Mouse (Mus musculus): Measurements from ENCODE around the gene Gm49405. TPM values are rescaled to one million over a fixed set of nuclear protein-coding genes. Genes with fewer than 3 reads are reported as not detected.

Gene Gm49405
- 2.0 TPM for polyA plus RNA-seq (2017; shearing (Covaris generic))

DNA sequence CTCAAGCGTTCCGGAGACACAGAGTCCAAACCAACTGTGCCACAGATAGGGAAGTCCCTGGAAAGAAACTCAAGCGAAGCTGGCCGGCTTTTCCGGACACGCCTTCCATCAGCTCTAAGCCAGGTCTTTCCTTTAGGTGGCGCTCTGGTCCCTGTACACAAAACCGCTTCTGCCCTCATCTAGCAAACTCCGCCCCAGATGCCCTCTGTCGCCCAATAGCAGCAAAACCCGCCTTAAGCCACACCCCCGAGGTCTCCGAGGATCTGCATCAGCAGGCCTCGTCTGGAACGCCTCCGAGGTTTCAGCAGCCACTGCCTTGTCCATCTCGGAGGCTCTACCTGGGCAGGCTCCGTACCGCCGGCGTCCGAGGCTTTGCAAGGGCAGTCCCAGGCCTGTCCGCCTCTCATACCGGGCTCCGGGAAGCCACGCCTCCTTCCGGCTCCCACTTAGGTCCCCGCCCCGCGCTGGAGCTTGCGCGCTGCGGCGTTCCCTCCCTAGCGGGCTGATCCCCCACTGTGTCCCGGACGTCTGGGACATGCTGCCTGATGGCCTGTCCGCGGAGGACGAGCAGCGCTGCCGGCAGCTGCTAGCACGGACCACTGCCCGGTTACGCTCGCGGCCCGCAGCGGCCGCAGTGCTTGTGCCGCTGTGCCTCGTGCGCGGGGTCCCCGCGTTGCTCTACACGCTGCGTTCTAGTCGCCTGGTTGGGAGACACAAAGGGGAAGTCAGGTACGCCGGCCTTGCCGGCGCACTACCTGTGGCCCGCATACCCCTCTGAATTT lies at the start of gene Gm49405, which contains the start of gene Nudt8:
Gene Gm49405 (plus strand): TSS at position 508 of the 782 bp plus-strand sequence.
Gene Nudt8 (plus strand): TSS at position 462 of the 782 bp plus-strand sequence.

DNA sequence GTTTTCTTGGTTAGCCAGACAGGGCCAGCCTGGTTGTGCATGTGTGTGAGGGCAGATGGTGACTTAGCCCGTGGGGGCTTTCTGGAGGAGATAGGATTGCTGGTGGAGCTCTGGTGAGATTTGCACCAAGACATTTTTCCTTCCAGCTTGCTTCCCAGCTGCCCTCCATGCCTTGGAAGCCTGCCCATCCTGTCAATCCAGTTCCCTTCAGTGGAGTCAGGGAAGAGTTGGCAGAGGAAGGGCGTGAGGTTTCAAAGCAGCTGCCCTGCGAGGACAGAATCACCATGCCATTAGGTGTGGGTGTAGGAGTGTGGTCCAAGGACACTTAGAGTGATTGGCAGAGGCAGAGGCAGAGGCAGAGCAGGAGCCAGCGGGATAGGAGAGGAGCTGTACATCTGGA lies 42.0 kb upstream of the Gm49405 start, which contains the start of gene Aldh3b3:
Gene Aldh3b3 (plus strand): TSS at position 176 of the 400 bp plus-strand sequence.

DNA sequence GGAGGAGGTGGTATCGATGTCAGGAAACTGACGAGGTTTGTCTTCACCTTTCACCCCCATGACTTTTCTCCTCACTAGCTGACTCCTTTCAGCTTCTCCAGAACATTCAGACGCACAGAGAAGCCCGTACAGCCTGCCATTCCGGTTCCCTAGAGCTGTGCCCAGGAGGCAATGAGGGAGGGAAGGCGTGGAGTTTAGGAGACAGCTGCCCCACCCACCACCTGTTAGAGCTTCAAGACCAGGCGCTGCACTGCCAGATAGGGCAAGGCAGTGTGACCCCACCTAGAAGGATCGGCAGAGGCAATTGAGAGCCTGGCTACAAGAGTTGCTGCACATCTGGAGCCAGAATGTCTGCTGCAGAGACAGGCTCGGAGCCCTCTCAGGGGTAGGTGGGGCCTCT lies 28.2 kb upstream of the Gm49405 start, which contains the start of gene Aldh3b2:
Gene Aldh3b2 (plus strand): TSS at position 100 of the 400 bp plus-strand sequence.

DNA sequence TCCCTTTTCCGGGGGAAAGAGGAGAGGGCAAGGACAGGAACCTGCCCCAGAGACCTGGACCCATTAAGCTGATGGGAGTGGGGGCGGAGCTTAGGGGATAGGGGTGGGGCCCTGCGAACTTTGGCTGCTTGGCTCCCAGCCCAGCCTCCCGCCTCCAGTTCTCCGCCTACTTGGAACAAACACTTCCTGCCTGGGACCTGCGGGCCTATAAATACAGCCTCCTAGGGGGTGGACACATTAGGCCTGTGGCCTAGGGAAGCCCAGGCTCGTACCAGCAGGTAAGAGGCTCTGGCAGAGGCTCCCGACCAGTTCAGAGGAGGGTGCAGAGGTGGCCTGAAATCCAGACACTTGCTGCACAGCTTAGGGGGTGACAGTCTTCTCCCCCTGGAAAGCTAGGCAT lies 14.1 kb upstream of the Gm49405 start, which contains the start of gene Acy3:
Gene Acy3 (plus strand): TSS at position 237 of the 400 bp plus-strand sequence.

DNA sequence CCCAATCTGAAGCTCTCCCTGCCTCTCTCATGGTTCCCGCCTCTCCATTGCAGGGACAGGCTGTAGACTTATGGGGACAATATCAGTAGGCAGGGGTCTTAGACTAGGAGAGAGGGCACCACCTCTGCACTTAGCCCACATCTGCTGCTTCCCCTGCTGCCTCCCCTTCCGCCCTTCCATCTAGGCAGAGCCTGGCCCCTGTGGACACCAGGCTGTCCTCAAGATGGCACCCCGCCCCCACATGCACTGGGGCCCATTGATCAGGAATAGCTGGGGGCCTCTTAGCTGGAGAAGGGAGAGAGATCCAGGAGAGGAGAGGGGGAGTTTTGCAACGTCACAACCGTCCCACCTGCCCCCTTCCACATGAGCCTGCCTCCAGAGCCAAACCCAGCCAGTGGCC lies 8.0 kb upstream of the Gm49405 start, which contains the start of gene Tbx10:
Gene Tbx10 (plus strand): TSS at position 337 of the 400 bp plus-strand sequence.

DNA sequence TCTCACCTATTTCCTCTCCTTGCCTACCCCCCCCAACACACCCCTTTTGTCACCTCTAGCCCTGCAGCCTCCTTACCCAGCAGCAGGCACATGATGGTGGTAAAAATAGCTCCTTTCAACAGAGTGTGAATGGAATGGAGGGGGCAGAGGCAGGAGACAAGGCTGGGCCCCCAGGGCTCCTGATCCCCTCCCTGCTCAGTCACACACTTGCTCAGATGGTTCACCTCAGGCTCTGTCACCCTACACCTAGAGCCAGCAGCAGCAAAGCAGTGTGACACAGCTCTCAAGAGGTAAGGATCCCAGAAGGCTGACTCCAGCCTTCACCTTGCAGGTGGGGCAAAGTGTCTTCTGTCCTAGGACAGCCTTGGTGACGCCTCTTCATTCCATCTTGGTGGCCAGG lies 2.7 kb downstream of the Gm49405 start, which contains the start of gene Doc2g:
Gene Doc2g (plus strand): TSS at position 202 of the 400 bp plus-strand sequence.

DNA sequence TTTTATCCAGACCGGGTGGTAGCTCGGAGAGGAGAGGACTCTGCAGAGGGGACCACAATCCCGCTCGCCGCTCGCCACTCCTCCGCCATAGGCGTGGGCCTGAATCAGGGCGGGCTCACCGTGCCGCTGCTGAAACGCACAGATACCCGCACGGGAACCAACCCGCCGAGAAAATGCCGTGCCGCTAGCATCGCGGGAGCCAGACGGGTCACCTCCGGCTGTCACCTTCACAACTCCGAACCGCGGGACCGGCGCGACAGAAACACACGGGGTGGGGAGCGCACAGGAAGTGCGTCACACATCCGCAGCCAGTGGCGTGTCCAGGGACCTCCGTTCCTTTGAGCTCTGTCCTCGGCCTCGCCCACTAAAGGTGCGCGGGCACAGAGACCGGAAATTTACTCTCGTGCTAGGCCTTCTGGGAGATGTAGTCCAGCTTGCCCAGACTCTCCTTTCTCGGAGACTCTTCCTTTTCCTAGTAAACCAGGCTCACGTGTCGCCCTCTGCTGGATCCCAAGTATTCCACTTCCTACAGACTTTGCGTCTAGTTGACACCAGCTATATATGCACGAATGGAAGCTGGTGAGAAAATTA lies 12.1 kb downstream of the Gm49405 start, which contains the start of gene Ndufv1:
Gene Ndufv1 (minus strand): TSS at position 375 of the 591 bp plus-strand sequence.

DNA sequence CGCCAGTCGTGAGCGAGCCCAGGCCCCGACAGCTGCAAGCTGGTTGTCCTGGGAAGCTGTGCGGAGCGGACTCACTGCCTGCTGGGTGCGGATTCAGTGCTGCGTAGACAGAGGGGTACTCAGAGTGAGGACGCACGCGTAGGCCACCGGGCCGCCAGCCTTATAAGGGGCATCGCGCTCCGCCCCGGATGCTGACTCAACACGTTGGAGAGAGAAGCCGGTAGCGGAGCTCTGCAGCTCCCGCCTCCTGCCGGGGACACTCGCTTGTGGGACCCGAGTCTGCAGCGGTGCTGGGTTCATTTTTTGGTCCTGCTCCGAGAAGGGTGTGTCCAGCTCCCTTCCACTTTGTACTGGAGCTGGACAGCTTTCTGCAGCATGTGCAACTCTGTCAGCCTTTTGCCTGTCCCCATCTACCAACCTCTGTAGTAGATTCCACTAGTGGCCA lies 37.4 kb downstream of the Gm49405 start, which contains the start of gene Gstp1:
Gene Gstp1 (minus strand): TSS at position 198 of the 445 bp plus-strand sequence.

DNA sequence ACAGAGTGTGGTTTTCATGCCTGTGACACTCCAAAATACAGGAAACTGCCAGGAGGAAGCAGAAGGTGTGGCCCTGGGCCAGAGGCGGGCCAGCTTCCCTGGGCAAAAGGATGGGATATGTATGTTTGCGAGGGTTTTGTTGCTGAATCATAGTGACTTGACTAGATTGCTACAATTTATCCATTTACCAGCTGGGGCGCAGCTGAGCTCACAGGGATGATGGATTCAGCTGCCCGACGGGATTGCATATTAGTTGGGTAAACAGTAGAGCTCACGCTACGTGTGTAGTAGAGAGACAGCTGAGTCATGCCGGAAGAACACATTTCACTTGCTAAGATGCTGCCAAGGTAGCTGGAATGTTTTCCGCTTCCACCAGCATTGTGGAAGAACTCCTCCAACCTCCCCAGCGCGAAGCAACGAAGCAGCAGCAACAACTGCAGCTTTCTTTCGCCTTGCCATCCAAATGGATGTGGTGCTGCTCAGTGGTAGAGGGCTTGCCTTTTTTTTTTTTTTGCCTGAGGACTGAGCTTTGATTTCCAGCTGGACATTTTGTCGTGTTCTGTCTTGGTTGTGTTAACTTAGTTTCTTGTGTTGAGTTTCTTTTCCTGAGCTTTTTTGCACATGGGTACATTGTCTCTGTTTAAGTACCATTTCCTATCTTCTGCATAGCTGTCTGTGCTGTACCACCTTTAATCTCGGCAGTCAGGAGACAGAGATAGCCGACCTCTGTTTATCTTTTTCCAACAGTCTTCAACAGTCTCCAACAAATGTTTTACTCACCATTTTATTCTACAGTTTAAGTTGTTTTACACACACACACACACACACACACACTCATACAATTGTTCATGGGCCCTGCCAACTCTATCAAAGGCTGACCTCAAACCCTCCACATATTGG lies 45.8 kb downstream of the Gm49405 start, which contains the start of gene Gstp2:
Gene Gstp2 (minus strand): TSS at position 58 of the 900 bp plus-strand sequence.

Other genes with a start within 250 kb of the Gm49405 start
- gene Kmt5b, start 233.2 kb upstream of the Gm49405 start, polyA plus RNA-seq (2017; shearing (Covaris generic)): 88.9 TPM
- gene Chka, start 148.9 kb upstream of the Gm49405 start, polyA plus RNA-seq (2017; shearing (Covaris generic)): 16.3 TPM
- gene Tcirg1, start 93.5 kb upstream of the Gm49405 start, polyA plus RNA-seq (2017; shearing (Covaris generic)): 74.4 TPM
- 187 TPM for gene Ndufs8, start 87.9 kb upstream of the Gm49405 start, polyA plus RNA-seq (2017; shearing (Covaris generic))
- gene Aldh3b1, start 70.8 kb upstream of the Gm49405 start, polyA plus RNA-seq (2017; shearing (Covaris generic)): 0.23 TPM
- gene Unc93b1, start 65.4 kb upstream of the Gm49405 start, polyA plus RNA-seq (2017; shearing (Covaris generic)): 37.5 TPM
- not detected for gene Aldh3b3, start 42.0 kb upstream of the Gm49405 start, polyA plus RNA-seq (2017; shearing (Covaris generic))
- not detected for gene Aldh3b2, start 28.3 kb upstream of the Gm49405 start, polyA plus RNA-seq (2017; shearing (Covaris generic))
- gene Acy3, start 14.1 kb upstream of the Gm49405 start, polyA plus RNA-seq (2017; shearing (Covaris generic)): 0.60 TPM
- gene Tbx10, start 7.9 kb upstream of the Gm49405 start, polyA plus RNA-seq (2017; shearing (Covaris generic)): not detected
- 17.6 TPM for gene Nudt8, start within 50 bp of the Gm49405 start, polyA plus RNA-seq (2017; shearing (Covaris generic))
- 3.5 TPM for gene Doc2g, start 2.7 kb downstream of the Gm49405 start, polyA plus RNA-seq (2017; shearing (Covaris generic))
- 164 TPM for gene Ndufv1, start 12.2 kb downstream of the Gm49405 start, polyA plus RNA-seq (2017; shearing (Covaris generic))
- gene Gstp1, start 37.4 kb downstream of the Gm49405 start, polyA plus RNA-seq (2017; shearing (Covaris generic)): 512 TPM
- 2.0 TPM for gene Gstp2, start 45.4 kb downstream of the Gm49405 start, polyA plus RNA-seq (2017; shearing (Covaris generic))
- 96.6 TPM for gene Gstp3, start 58.9 kb downstream of the Gm49405 start, polyA plus RNA-seq (2017; shearing (Covaris generic))
- not detected for gene Cabp2, start 81.0 kb downstream of the Gm49405 start, polyA plus RNA-seq (2017; shearing (Covaris generic))
- gene Cdk2ap2, start 96.6 kb downstream of the Gm49405 start, polyA plus RNA-seq (2017; shearing (Covaris generic)): 799 TPM
- gene Pitpnm1, start 99.4 kb downstream of the Gm49405 start, polyA plus RNA-seq (2017; shearing (Covaris generic)): 330 TPM
- gene Aip, start 125.2 kb downstream of the Gm49405 start, polyA plus RNA-seq (2017; shearing (Covaris generic)): 195 TPM
- gene Gpr152, start 139.2 kb downstream of the Gm49405 start, polyA plus RNA-seq (2017; shearing (Covaris generic)): not detected
- gene Cabp4, start 143.4 kb downstream of the Gm49405 start, polyA plus RNA-seq (2017; shearing (Covaris generic)): 0.41 TPM
- 394 TPM for gene Coro1b, start 148.0 kb downstream of the Gm49405 start, polyA plus RNA-seq (2017; shearing (Covaris generic))
- 1,480 TPM for gene Ptprcap, start 153.0 kb downstream of the Gm49405 start, polyA plus RNA-seq (2017; shearing (Covaris generic))
- gene Rps6kb2, start 162.7 kb downstream of the Gm49405 start, polyA plus RNA-seq (2017; shearing (Covaris generic)): 49.1 TPM
- 36.9 TPM for gene Carns1, start 174.9 kb downstream of the Gm49405 start, polyA plus RNA-seq (2017; shearing (Covaris generic))
- gene Tbc1d10c, start 190.7 kb downstream of the Gm49405 start, polyA plus RNA-seq (2017; shearing (Covaris generic)): 782 TPM
- 1,094 TPM for gene Ppp1ca, start 191.4 kb downstream of the Gm49405 start, polyA plus RNA-seq (2017; shearing (Covaris generic))
- gene Rad9a, start 201.0 kb downstream of the Gm49405 start, polyA plus RNA-seq (2017; shearing (Covaris generic)): 80.3 TPM
- 38.4 TPM for gene Clcf1, start 213.6 kb downstream of the Gm49405 start, polyA plus RNA-seq (2017; shearing (Covaris generic))
- gene AC109138.7, start 213.7 kb downstream of the Gm49405 start, polyA plus RNA-seq (2017; shearing (Covaris generic)): 0.61 TPM
- gene Pold4, start 231.3 kb downstream of the Gm49405 start, polyA plus RNA-seq (2017; shearing (Covaris generic)): 113 TPM

Measured in CD4-positive, CD25-positive, alpha-beta regulatory T cell (primary cell).